Mouse (Mus musculus) heart, adult 2 months (tissue): ENCODE results near the gene Klf14. TPM values are rescaled to one million over a fixed set of nuclear protein-coding genes. Genes with fewer than 3 reads are reported as not detected.

ENCODE experiments used
- DNase-seq, 2 experiments: peaks; one replicate each; pipeline ENCODE4 v3.0.0; 2021
- H3K27ac ChIP-seq: fragments of 200-600 bp; 2 replicates; pipeline ENCODE4 v1.8.1; 2022
- H3K27me3 ChIP-seq: fragments of 200-500 bp; 2 replicates; pipeline ENCODE4 v1.6.1; 2012; ENCODE audit warnings: mild to moderate bottlenecking, low read length, inconsistent platforms, mixed read lengths; ENCODE audit not compliant: control insufficient read depth, insufficient read depth
- H3K36me3 ChIP-seq: fragments of 200-500 bp; 2 replicates; pipeline ENCODE4 v1.6.1; 2012; ENCODE audit warnings: low read length, inconsistent platforms; ENCODE audit not compliant: control insufficient read depth, insufficient read depth
- H3K4me1 ChIP-seq: fragments of 200-500 bp; 2 replicates; pipeline ENCODE4 v1.6.1; 2011; ENCODE audit warnings: low read length; ENCODE audit not compliant: control insufficient read depth, insufficient read depth
- H3K4me3 ChIP-seq: fragments of 200-600 bp; 2 replicates; pipeline ENCODE4 v1.8.1; 2022
- H3K79me2 ChIP-seq: fragments of 200-500 bp; replicated peaks from 2 replicates; pipeline ENCODE4 v1.6.1; 2012; ENCODE audit warnings: mild to moderate bottlenecking, inconsistent platforms, low read length, moderate library complexity, mixed read lengths; ENCODE audit not compliant: control insufficient read depth, insufficient read depth
- H3K9ac ChIP-seq: fragments of 200-500 bp; 2 replicates; pipeline ENCODE4 v1.6.1; 2012; ENCODE audit warnings: low read depth, mild to moderate bottlenecking, control low read depth, inconsistent platforms, low read length, mixed read lengths
- CTCF ChIP-seq: fragments of 200-600 bp; IDR thresholded peaks from 2 replicates; pipeline ENCODE4 v1.8.1; 2022; ENCODE audit warnings: antibody characterized with exemption, mild to moderate bottlenecking, moderate library complexity
- EP300 ChIP-seq: fragments of 200-500 bp; IDR thresholded peaks from 2 replicates; pipeline ENCODE4 v1.6.1; 2011; ENCODE audit warnings: low read depth, low read length, control low read depth; ENCODE audit not compliant: insufficient read depth
- POLR2A ChIP-seq: fragments of 200-500 bp; IDR thresholded peaks from 2 replicates; pipeline ENCODE4 v1.6.1; 2011; ENCODE audit warnings: mild to moderate bottlenecking, low read depth, low read length, control low read depth; ENCODE audit not compliant: insufficient read depth
- WGBS: fragments of 180-500 bp; shearing (Covaris S2); methylation state at CpG from one replicate; pipeline ENCODE4 v1.1.7; 2018; 5-methylcytosine and 5-hydroxymethylcytosine counted together
- intact Hi-C: fragments of 180-260 bp; cut with DNase I; formaldehyde crosslinking; loops from one replicate; pipeline ENCODE4 v1.15.1; 2025
- long read RNA-seq: library from polyadenylated mRNA; stranded (forward); transcript quantifications from one replicate; pipeline ENCODE4 v2.0.0, GENCODE M21; 2021
- polyA plus RNA-seq: library from polyadenylated mRNA; depleted of rRNA; stranded (reverse); fragments of >200 nt; gene quantifications from 2 replicates; pipeline ENCODE4 v1.2.3, GENCODE M21; 2012; rRNA removed
- total RNA-seq, 2 experiments: library from RNA; stranded (reverse); gene quantifications; 2 replicates each; pipeline ENCODE4 v1.2.3; 2021

The Klf14 gene
- total RNA-seq: under 1 TPM; 0.25 to 0.26 TPM
- 0.06 and 0.12 TPM in 2 replicates for polyA plus RNA-seq
- long read RNA-seq: 0 reads

GRCm38 (mm10) chr6:30958736-30959540 lies at the start of gene Klf14:
Klf14 (minus strand) TSS chr6:30959078.
- no peaks in the 10 kb centered on the region for H3K36me3 ChIP-seq
- no peak for TF ChIP-seq EP300
- no peak for TF ChIP-seq POLR2A
- no peak for TF ChIP-seq CTCF
- H3K4me1 ChIP-seq: no peaks in the 10 kb centered on the region
- H3K27ac ChIP-seq: no peak within 1 kb of the TSS
- H3K27me3 ChIP-seq: peaks cover 17% of the 10 kb centered on the region
- H3K79me2 ChIP-seq: no peaks in the 10 kb centered on the region
- peak within 1 kb of the TSS; percentile 44 for H3K4me3 ChIP-seq
- intact Hi-C loops: no loop called here
- peak; percentile 40 to 48 for DNase-seq
- no peak within 1 kb of the TSS for H3K9ac ChIP-seq
- 2% methylated on average over 75 of the region's 75 CpGs for WGBS

GRCm38 (mm10) chr6:31006111-31006600 lies 47.3 kb upstream of the Klf14 start:
- H3K27me3 ChIP-seq: no peaks in the 10 kb centered on the region
- DNase-seq: no peak
- no peak for TF ChIP-seq POLR2A
- TF ChIP-seq EP300: no peak
- no peak for TF ChIP-seq CTCF
- intact Hi-C loops: no loop called here
- whole genome bisulfite sequencing: 56% methylated on average over 6 of the region's 6 CpGs
- H3K79me2 ChIP-seq: no peaks in the 10 kb centered on the region
- H3K4me3 ChIP-seq: no peak overlapping the region
- H3K9ac ChIP-seq: no peak overlapping the region
- no peaks in the 10 kb centered on the region; the same call in 1 of the 2 replicates for H3K36me3 ChIP-seq
- peaks cover 1% of the 10 kb centered on the region for H3K4me1 ChIP-seq
- H3K27ac ChIP-seq: no peak overlapping the region

DNA sequence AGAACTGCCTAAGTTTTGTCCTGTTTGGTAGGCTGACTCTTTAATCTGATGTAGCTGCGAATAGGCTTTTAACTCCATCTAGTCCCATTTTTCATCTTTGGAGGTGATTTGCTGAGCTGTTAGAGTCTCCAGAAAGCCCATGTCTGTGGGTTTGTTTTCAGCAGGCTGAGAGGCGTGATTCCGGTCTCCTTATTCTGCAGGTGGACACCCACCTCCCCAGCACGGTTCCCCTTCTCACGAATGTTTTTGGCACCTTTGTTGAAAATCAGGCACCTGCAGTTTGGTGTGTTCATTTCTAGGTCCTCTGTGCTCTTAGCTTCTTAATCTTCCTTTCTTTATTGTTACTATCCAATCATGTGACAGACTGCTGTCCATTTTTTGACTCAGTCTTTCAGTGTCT lies 27.5 kb upstream of the Klf14 start:
- WGBS: 88% methylated on average over 5 of the region's 5 CpGs
- no peak overlapping the region for H3K4me3 ChIP-seq
- no peaks in the 10 kb centered on the region for H3K79me2 ChIP-seq
- H3K9ac ChIP-seq: no peak overlapping the region
- TF ChIP-seq EP300: no peak
- TF ChIP-seq POLR2A: no peak
- no peak for TF ChIP-seq CTCF
- no peak overlapping the region for H3K27ac ChIP-seq
- intact Hi-C loops: no loop called here
- H3K36me3 ChIP-seq: peaks cover 2% of the 10 kb centered on the region; the same call in 1 of the 2 replicates
- no peaks in the 10 kb centered on the region for H3K27me3 ChIP-seq
- H3K4me1 ChIP-seq: no peaks in the 10 kb centered on the region; the same call in 1 of the 2 replicates
- no peak for DNase-seq

DNA sequence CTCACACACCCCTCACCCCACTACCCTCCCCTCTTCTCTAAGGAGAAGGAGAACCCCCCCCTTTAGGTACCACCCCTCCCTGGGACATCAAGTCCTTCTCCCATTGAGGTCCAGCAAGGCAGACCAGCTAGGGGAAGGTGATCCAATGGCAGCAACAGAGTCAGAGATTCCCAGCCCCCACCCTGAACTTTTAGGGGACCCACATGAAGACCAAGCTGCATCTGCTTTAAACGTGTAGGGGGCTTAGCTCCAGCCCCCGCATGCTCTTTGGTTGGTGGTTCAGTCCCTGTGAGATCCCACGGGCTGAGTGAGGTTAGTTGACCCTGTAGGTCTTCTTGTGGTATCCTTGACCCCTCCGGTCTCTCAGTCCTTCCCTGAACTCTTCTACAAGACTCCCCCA lies 24.1 kb upstream of the Klf14 start:
- Histone ChIP-seq H3K9ac (no peak overlapping the region), H3K4me1 (no peaks in the 10 kb centered on the region; the same call in 1 of the 2 replicates), H3K36me3 (peaks cover 2% of the 10 kb centered on the region; the same call in 1 of the 2 replicates), H3K79me2 (no peaks in the 10 kb centered on the region), H3K4me3 (no peak overlapping the region), H3K27me3 (no peaks in the 10 kb centered on the region), H3K27ac (no peak overlapping the region)
- 67% methylated on average over 4 of the region's 4 CpGs for WGBS
- TF ChIP-seq POLR2A: no peak
- TF ChIP-seq EP300: no peak
- no peak for TF ChIP-seq CTCF
- no peak for DNase-seq
- intact Hi-C loops: loop anchor here (2.0 kb wide), 2 partner anchors 448 to 578 kb away; no protein-coding TSS in a partner anchor

DNA sequence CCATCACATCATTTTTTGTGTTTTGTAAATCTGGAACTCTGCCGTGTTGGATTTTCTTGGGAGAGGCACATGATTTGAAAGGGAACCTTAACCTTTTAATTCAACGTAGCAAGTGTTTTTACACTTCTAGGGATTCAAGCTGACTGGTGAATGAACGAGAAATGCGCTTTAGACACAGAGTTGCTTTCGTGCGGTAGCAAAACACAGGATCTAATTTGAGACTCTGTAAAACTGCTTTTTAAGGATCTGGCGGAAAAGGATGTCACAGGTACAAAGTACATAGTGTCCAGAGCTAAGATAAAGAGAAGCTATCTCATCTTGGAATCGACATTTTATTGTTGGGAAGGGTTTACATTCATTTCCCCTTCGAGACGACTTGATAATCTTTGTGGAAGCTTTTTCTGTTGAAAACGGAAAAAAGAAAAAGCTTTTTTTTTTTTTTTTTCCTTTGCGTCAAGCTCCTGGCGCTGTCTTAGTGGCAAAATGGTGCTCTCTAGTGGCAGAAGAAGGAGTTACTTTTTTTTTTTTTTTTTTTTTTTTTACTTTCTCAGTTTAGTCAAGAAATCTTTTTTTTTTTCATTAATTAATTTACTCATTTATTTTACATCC lies 23.6 kb upstream of the Klf14 start:
- H3K4me3 ChIP-seq: peak overlapping the region; percentile 13; the same call in 1 of the 2 replicates
- 11% methylated on average over 13 of the region's 13 CpGs for WGBS

More for the DNA sequence above, 23.6 kb upstream of the Klf14 start:
- DNase-seq: no peak
- Histone ChIP-seq H3K27me3 (no peaks in the 10 kb centered on the region), H3K27ac (no peak overlapping the region), H3K79me2 (no peaks in the 10 kb centered on the region), H3K9ac (no peak overlapping the region), H3K36me3 (peaks cover 2% of the 10 kb centered on the region; the same call in 1 of the 2 replicates), H3K4me1 (no peaks in the 10 kb centered on the region; the same call in 1 of the 2 replicates)
- TF ChIP-seq EP300 (no peak), CTCF (peak; percentile 70), POLR2A (no peak)
- intact Hi-C loops: loop anchor here (2.0 kb wide), 2 partner anchors 448 to 578 kb away; no protein-coding TSS in a partner anchor
